ENCODE assay signal across 26 mouse cellular contexts in the genomic region with DNA sequence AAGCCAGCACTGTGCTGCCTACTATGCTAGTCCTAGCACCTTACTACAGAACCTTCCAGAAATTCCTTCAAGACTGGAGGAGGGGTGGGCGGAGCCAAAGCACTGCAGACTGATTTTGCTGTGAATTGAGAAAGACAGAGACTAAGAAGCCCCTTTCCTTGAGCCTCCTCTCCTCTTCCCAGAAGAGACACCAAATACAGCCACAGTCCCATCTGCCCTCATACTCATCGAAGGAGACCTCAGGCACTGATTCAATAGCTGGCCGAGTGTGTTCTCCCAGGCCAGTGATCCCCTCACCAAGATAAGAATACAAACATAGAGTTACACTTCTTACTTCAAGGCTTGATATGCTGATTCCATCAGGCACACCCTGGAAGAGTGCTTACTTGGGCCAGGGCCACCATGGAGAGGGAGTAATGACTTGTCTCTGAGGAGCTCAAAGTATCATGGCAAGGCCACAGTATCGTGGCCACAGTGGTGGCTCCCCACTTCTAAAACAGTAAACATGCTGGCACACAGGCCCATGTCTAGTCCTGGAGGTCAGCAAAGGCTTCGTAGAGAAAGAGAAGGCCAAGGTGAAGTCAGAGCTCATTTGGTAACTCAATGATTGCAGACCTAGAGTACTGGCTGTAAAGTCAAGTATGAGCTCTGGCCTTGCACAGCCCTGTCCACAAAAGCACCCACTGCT.
"Had no signal": no experiment of that assay in that cellular context is flagged by ENCODE, and none has a peak within 500 bp of the region (broad histone marks: within the 10 kb centered on the region; RNA-seq: fewer than 3 reads in every experiment).

No protein-coding gene starts in this region.

- H3K9ac ChIP-seq: heart, embryonic 12.5 days; hindbrain, embryonic 12.5 days; hindbrain, embryonic 14.5 days; intestine, embryonic 15.5 days; limb, embryonic 12.5 days; liver, embryonic 13.5 days had no signal

- H3K9me3 ChIP-seq: heart, embryonic 12.5 days; hindbrain, embryonic 12.5 days; intestine, embryonic 15.5 days; limb, embryonic 10.5 days; liver, embryonic 13.5 days had no signal

- ATAC-seq: hindbrain, embryonic 16.5 days; inflammation-experienced regulatory T-cells, adult 6 months; intestine, embryonic 15.5 days; intestine, postnatal 0 days had no signal

- H3K4me1 ChIP-seq: heart, embryonic 12.5 days; hindbrain, embryonic 10.5 days; hindbrain, embryonic 12.5 days; intestine, embryonic 15.5 days; limb, embryonic 10.5 days; limb, embryonic 12.5 days; liver, embryonic 13.5 days had no signal

- H3K4me3 ChIP-seq: gastrocnemius, adult 2 months; heart, adult 2 months; heart, embryonic 12.5 days; hindbrain, embryonic 10.5 days; hindbrain, embryonic 12.5 days; intestine, embryonic 15.5 days; layer of hippocampus, adult 2 months; left cerebral cortex, adult 2 months; limb, embryonic 10.5 days; limb, embryonic 12.5 days; liver, embryonic 13.5 days had no signal

- H3K36me3 ChIP-seq: heart, embryonic 12.5 days; hindbrain, embryonic 10.5 days; hindbrain, embryonic 12.5 days; intestine, embryonic 15.5 days; limb, embryonic 10.5 days; limb, embryonic 12.5 days; liver, embryonic 13.5 days had no signal

- H3K27ac ChIP-seq: gastrocnemius, adult 2 months; heart, adult 2 months; hindbrain, embryonic 10.5 days; hindbrain, embryonic 12.5 days; hindbrain, embryonic 14.5 days; intestine, embryonic 15.5 days; layer of hippocampus, adult 2 months; left cerebral cortex, adult 2 months; limb, embryonic 10.5 days; limb, embryonic 12.5 days; liver, embryonic 13.5 days had no signal

- H3K4me2 ChIP-seq: heart, embryonic 12.5 days; hindbrain, embryonic 12.5 days; hindbrain, embryonic 14.5 days; intestine, embryonic 15.5 days; limb, embryonic 12.5 days; liver, embryonic 11.5 days; liver, embryonic 13.5 days had no signal

- H3K27me3 ChIP-seq: heart, embryonic 12.5 days; hindbrain, embryonic 12.5 days; intestine, embryonic 15.5 days; limb, embryonic 12.5 days; liver, embryonic 13.5 days had no signal

- DNase-seq: gastrocnemius, adult 2 months; gastrocnemius, postnatal 10 days; gastrocnemius, postnatal 25 days; heart, adult 2 months; heart, postnatal 10 days; heart, postnatal 4 days; kidney, adult 18-20 months; kidney, adult 8-10 months; kidney, postnatal 10 days; kidney, postnatal 25 days; kidney, postnatal 4 days; liver; liver, embryonic 13.5 days had no signal
